Mouse (Mus musculus) embryonic fibroblast, embryonic 13.5 days (primary cell): ENCODE results near the gene Carmil3.

Experiments
- CTCF ChIP-seq: IDR thresholded peaks from 2 replicates; pipeline ENCODE4 v1.5.1; 2011; ENCODE audit warnings: mild to moderate bottlenecking, control low read depth, low read length, moderate library complexity, borderline replicate concordance; ENCODE audit not compliant: insufficient read depth
- POLR2A ChIP-seq: IDR thresholded peaks from 2 replicates; pipeline ENCODE4 v1.6.1; 2011; ENCODE audit warnings: low read depth, mild to moderate bottlenecking, control low read depth, low read length, moderate library complexity

GRCm38 (mm10) chr14:55491291-55491833, 911 bp downstream of the Carmil3 start:
- no peak for TF ChIP-seq CTCF
- no peak for TF ChIP-seq POLR2A
